Mouse (Mus musculus) forebrain, embryonic 10.5 days (tissue): ENCODE data around the gene Cds1. TPM values are rescaled to one million over a fixed set of nuclear protein-coding genes. Genes with fewer than 3 reads are reported as not detected.

ENCODE experiments used
- DNase-seq: peaks from one replicate; pipeline ENCODE4 v3.0.0-alpha.2; 2017; ENCODE audit warnings: low spot score; ENCODE audit errors: extremely low spot score
- H3K27ac ChIP-seq: fragments of 300-500 bp; sonication (generic); 2 replicates; pipeline ENCODE4 v1.5.1; 2016; ENCODE audit warnings: mild to moderate bottlenecking
- H3K27me3 ChIP-seq: fragments of 300-500 bp; sonication (generic); 2 replicates; pipeline ENCODE4 v1.6.1; 2016; ENCODE audit warnings: mild to moderate bottlenecking; ENCODE audit not compliant: poor library complexity, severe bottlenecking
- H3K36me3 ChIP-seq: fragments of 300-500 bp; sonication (generic); replicated peaks from 2 replicates; pipeline ENCODE4 v1.6.1; 2016; ENCODE audit warnings: mild to moderate bottlenecking, moderate library complexity
- H3K4me1 ChIP-seq: fragments of 300-500 bp; sonication (generic); 2 replicates; pipeline ENCODE4 v1.6.1; 2016
- H3K4me3 ChIP-seq: fragments of 300-500 bp; sonication (generic); 2 replicates; pipeline ENCODE4 v1.5.1; 2016; ENCODE audit warnings: mild to moderate bottlenecking, moderate library complexity
- H3K9me3 ChIP-seq: fragments of 300-500 bp; sonication (generic); 2 replicates; pipeline ENCODE4 v1.6.1; 2016; ENCODE audit warnings: mild to moderate bottlenecking, moderate library complexity
- WGBS: fragments of 180-500 bp; shearing (Covaris S2); methylation state at CpG from one replicate; pipeline ENCODE4 v1.1.7; 2016; 5-methylcytosine and 5-hydroxymethylcytosine counted together
- polyA plus RNA-seq: library from polyadenylated mRNA; unstranded; fragments of >200 nt; fragmentation: Nextera tagmentation; extraction: Ambion mirVana; gene quantifications from 2 replicates; pipeline ENCODE4 v1.2.1, GENCODE M21; 2016

Cds1 gene
- polyA plus RNA-seq, 1 experiment from 2014 or later = 0.63 TPM

DNA sequence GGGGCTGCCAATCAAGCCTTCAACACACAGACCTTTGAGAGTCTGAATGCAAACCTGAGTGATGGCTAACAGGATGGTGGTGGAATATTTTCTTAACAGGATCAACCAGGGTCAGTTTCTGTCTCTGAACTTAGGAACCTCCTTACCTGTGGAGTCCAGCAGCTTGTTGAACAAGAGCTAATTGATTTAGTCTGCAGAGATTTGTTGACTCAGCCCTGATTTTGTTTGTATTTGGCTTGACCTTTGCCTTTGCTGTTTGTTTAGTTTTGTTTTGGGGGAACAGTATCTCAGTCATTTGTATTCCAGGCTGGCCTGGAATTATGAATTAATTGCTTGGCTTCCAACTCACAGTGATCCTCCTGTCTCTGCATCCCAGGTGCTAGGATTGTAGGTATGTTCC, 7.3 kb upstream of the Cds1 start:
- Histone ChIP-seq H3K9me3 (no peaks in the 10 kb centered on the region), H3K27me3 (peaks cover 15% of the 10 kb centered on the region), H3K4me3 (no peak overlapping the region), H3K36me3 (no peaks in the 10 kb centered on the region), H3K4me1 (no peaks in the 10 kb centered on the region), H3K27ac (no peak overlapping the region)
- DNase-seq = no peak

DNA sequence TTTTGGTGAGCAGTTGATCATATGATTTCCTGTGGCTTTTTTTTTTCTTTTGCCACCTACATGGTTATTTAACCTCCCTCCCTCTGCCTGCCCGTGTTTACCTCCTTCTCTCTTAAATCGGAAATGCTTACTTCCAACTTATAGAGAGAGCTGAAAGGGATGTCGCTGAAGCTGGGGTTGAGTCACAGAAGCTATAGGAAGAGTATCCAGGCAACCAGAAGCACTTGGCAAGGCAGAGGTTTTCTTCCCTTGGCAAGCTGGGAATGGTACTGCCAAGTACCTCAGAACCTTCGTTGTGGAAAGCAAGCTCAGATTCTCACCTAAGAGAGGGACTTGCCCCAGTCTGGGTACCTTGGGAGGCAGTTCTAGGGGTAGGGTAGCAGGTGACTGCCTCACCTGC, 3.2 kb upstream of the Cds1 start:
- peaks cover 55% of the 10 kb centered on the region for H3K27me3 ChIP-seq
- whole genome bisulfite sequencing = 84% methylated on average over 4 of the region's 4 CpGs

DNA sequence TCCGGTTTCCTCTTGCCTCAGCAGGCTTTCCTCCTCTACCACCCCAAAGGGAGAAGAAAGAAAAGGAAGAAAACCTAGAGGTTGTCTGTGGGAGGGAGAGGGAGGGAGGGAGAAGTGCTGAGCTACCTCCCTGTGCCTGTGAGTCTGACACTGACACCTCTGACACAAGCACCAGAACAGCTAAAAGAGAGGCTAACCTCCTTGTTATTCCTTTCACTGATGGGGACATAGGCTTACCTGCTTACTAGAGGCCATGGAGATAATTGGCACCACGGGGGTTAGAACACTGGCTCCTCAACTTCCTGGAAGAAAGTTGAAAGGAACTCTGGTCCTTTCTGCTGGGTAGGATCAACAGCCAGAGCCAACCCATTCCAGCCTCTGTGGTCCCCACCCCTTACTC, 1.4 kb upstream of the Cds1 start:
- DNase-seq = no peak
- Histone ChIP-seq H3K27me3 (peaks cover 74% of the 10 kb centered on the region), H3K4me1 (peaks cover 16% of the 10 kb centered on the region), H3K4me3 (no peak overlapping the region), H3K9me3 (no peaks in the 10 kb centered on the region), H3K36me3 (no peaks in the 10 kb centered on the region), H3K27ac (no peak overlapping the region)
- 19% methylated on average over 2 of the region's 2 CpGs for WGBS

More for the DNA sequence above, 3.2 kb upstream of the Cds1 start:
- Histone ChIP-seq H3K9me3 (no peaks in the 10 kb centered on the region), H3K4me1 (peaks cover 16% of the 10 kb centered on the region), H3K27ac (no peak overlapping the region), H3K4me3 (no peak overlapping the region), H3K36me3 (no peaks in the 10 kb centered on the region)
- no peak for DNase-seq

DNA sequence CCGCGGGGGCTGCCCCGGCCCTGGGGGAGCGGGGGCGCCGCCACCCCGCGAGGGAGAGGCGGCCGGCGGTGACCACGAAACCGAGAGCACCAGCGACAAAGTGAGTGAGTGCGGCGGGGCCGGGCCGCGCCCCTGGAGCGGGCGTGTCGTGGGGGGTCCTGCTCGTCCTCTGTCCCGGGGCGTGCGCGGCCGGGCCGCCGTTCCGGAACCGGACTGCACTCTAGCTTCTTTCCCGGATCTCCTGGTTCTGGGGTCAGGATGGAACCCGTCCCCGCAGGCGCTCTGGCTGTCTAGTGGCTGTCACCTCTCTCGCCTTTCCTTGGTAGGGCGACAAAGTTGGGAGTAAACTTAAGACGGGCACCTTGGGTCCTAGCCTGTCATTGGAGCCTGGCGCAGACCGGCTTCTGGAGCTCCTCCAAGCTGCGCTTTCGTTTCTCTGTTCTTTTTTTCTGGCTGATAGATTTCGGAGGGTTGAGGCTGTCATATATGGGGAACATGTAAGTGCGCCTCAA, 516 bp downstream of the Cds1 start:
- no peaks in the 10 kb centered on the region for H3K36me3 ChIP-seq
- H3K4me1 ChIP-seq = peaks cover 16% of the 10 kb centered on the region
- no peaks in the 10 kb centered on the region for H3K9me3 ChIP-seq
- H3K27ac ChIP-seq = peak overlapping the region; percentile 68; the same call in 1 of the 2 replicates
- 1% methylated on average over 44 of the region's 45 CpGs for WGBS
- DNase-seq = no peak
- H3K27me3 ChIP-seq = peaks cover 87% of the 10 kb centered on the region
- peak overlapping the region; percentile 77 for H3K4me3 ChIP-seq

DNA sequence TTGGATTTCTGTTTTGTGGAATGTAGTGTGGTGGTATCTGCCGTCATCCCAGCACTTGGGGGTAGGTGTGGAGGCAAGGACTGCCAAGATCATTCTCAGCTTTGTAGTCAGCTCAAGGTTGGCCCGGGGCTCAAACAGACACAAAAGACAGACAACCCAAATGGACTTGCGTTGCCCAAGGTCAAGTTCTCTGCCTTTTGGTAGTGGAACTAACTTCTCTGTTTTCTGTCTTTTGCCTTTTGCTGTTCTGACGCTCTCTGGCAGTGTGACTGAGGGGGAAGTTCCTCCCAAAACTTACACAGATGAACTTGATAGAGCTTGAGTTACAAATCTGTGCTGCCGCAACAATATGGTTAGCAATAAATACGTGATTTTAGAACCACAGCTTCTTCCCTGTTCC, 1.3 kb downstream of the Cds1 start:
- WGBS = 48% methylated on average over 6 of the region's 6 CpGs
- H3K4me3 ChIP-seq = no peak overlapping the region
- H3K27me3 ChIP-seq = peaks cover 84% of the 10 kb centered on the region
- no peaks in the 10 kb centered on the region for H3K9me3 ChIP-seq
- no peaks in the 10 kb centered on the region for H3K36me3 ChIP-seq
- H3K27ac ChIP-seq = no peak overlapping the region
- peaks cover 16% of the 10 kb centered on the region for H3K4me1 ChIP-seq
- DNase-seq = no peak

DNA sequence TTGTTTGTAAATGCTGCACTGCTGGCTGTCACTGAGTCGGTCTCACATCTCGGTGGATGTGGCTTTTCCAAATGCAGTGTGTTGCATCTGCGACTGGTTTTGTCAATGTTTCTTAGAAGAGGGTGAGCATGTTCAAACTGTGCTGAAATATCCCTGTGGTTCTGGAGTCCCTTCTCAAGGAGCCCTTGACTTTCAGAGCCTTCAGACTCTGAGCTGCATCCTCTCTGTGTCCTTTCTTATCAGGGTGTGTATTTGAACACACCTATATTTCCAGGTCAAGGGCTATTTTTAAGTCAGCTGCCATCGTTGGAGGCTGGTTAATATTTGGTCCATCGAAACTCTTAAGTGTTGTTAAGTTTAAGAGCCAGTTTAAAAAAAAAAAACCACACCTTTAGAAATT, 2.2 kb downstream of the Cds1 start:
- Histone ChIP-seq H3K27ac (no peak overlapping the region), H3K4me3 (no peak overlapping the region), H3K27me3 (peaks cover 77% of the 10 kb centered on the region), H3K9me3 (no peaks in the 10 kb centered on the region), H3K36me3 (no peaks in the 10 kb centered on the region), H3K4me1 (peaks cover 16% of the 10 kb centered on the region)
- WGBS = 66% methylated on average over 5 of the region's 5 CpGs
- DNase-seq = no peak

DNA sequence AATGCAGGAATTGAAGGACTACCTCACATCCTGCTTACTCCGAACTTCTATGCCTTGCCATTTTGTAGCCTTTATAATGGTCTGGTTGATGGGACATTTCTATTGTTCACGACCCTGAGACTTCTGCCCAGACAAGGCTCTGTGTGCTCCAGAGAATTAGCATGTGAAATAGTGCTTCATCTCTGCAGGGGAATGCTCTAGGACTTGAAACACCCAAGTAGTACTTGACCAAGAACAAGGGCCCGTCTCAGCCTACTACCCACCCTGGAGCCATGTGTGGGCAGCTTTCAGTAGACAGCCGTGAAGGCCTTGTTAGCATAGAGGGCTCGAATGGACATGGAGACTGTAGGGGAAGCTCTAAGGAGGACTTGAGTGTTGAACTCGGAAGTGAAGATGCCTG, 2.6 kb downstream of the Cds1 start:
- no peak for DNase-seq
- Histone ChIP-seq H3K36me3 (no peaks in the 10 kb centered on the region), H3K4me1 (peaks cover 16% of the 10 kb centered on the region), H3K27ac (no peak overlapping the region), H3K27me3 (peaks cover 73% of the 10 kb centered on the region), H3K4me3 (no peak overlapping the region), H3K9me3 (no peaks in the 10 kb centered on the region)
- 74% methylated on average over 6 of the region's 6 CpGs for WGBS

DNA sequence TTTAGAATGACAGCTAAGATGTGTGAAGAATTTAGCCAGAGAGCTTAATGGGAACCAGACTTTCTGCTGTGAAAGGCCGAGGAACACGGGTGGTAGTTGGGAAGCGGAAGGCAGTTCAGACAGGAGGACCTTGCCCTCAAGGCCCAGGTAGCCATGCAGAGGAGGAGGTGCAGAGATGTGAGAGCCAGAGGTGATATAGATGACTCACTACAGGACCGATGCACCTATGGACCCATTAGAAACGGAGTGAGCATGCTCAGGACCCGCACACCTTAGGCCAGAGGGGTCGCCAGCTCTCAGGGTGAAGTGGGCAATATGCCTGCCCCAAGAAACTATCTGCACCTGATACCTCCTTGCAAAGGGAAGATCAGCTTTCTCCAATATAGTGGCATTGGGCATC, 3.6 kb downstream of the Cds1 start:
- Histone ChIP-seq H3K4me3 (no peak overlapping the region), H3K36me3 (no peaks in the 10 kb centered on the region), H3K4me1 (peaks cover 16% of the 10 kb centered on the region), H3K27ac (no peak overlapping the region), H3K27me3 (peaks cover 64% of the 10 kb centered on the region), H3K9me3 (no peaks in the 10 kb centered on the region)
- no peak for DNase-seq
- WGBS = 90% methylated on average over 7 of the region's 7 CpGs

DNA sequence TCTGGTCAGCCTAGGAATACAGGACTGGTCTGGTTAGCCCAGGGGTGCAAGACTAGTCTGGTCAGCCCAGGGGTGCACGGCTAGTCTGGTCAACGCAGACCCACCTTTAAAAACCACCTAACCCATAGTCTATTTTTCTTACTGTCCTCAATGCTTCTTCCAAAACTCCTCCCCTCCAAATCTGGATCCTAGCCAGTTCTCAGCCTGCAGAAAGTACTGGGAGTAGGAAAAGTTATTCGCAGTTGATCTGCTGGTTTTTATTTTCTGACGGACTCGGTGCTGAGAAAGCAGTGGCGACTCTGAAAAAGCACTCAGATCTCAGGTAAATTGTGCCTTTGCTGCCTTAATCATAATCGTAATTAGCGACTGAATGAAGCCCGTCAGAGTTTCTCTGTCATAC, 7.7 kb downstream of the Cds1 start:
- Histone ChIP-seq H3K4me1 (no peaks in the 10 kb centered on the region), H3K27me3 (peaks cover 27% of the 10 kb centered on the region), H3K4me3 (no peak overlapping the region), H3K27ac (no peak overlapping the region), H3K36me3 (no peaks in the 10 kb centered on the region), H3K9me3 (no peaks in the 10 kb centered on the region)
- no peak for DNase-seq
- 90% methylated on average over 9 of the region's 9 CpGs for WGBS

DNA sequence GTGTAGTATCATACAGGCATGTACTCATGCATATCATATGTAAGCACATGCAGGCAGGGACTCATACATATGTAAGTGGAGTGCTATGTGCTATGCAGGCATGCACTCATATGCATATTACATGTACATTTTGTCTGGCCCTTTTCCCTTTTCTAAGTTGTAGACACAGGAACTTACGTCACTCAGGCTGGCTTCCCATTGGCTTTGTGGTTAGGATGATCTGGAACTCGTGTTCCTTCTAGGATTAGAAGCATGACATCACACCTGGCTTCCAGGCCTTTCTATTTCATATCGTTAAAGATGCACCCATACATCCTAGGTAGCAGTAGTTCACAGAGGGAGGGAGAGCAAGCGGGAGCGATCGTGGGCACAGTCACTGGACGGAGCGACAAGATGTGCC, 10.3 kb downstream of the Cds1 start:
- DNase-seq = no peak
- Histone ChIP-seq H3K4me1 (no peaks in the 10 kb centered on the region), H3K27ac (no peak overlapping the region), H3K9me3 (no peaks in the 10 kb centered on the region), H3K36me3 (no peaks in the 10 kb centered on the region), H3K4me3 (no peak overlapping the region), H3K27me3 (0 out of 2 replicates have a peak, but pooled peaks cover 5% of the 10 kb centered on the region)
- WGBS = 91% methylated on average over 8 of the region's 8 CpGs

DNA sequence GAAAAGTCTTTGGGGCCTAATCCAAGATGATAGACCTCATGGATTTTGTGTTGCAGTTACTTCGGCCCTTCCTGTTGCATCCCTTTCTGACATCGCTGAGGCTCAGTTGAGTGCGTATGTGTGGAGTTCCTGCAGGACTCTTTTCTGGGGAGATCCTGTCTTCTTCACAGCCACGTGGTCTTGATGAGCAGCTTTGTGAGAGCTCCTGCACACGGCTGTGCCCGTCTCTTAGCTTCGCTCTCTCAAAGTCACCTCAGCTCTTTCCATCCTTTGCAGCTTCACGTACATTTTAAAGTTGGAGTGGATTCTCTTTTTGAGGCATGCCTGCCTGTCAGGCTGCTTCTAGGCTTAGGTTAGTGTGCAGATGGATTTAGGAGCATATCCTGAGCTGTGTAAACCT, 11.6 kb downstream of the Cds1 start:
- no peak overlapping the region for H3K27ac ChIP-seq
- no peak overlapping the region for H3K4me3 ChIP-seq
- no peaks in the 10 kb centered on the region for H3K4me1 ChIP-seq
- DNase-seq = no peak
- WGBS = 89% methylated on average over 8 of the region's 8 CpGs
- no peaks in the 10 kb centered on the region for H3K36me3 ChIP-seq
- H3K27me3 ChIP-seq = 0 out of 2 replicates have a peak, but pooled peaks cover 5% of the 10 kb centered on the region
- no peaks in the 10 kb centered on the region for H3K9me3 ChIP-seq

DNA sequence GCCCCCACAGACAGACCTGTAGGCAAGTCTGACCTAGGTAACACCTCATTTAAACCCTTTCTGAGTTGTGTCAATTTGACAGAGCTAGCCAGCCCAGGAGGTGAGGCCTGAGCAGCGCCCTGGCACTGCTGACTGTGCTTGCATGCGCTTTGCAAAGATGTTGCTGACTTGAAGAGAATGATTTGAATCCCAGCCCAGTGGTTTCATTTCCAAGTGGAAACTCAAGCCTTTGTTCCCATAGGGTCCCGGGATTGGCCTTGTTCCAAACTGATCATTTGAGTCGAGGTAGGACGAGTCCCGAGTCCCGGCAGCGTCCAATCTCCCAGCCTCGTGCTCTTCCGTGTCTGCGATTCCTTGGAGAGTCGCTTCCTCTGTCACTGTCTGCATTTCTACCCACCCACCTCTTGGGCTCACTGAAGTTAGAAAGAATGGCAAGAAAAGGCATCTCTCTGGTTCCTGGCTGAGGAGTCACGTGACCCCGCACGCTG, 14.5 kb downstream of the Cds1 start:
- no peak for DNase-seq
- H3K36me3 ChIP-seq = no peaks in the 10 kb centered on the region
- no peaks in the 10 kb centered on the region for H3K27me3 ChIP-seq
- H3K27ac ChIP-seq = no peak overlapping the region
- 91% methylated on average over 15 of the region's 15 CpGs for WGBS
- no peak overlapping the region for H3K4me3 ChIP-seq
- no peaks in the 10 kb centered on the region for H3K4me1 ChIP-seq
- no peaks in the 10 kb centered on the region for H3K9me3 ChIP-seq

DNA sequence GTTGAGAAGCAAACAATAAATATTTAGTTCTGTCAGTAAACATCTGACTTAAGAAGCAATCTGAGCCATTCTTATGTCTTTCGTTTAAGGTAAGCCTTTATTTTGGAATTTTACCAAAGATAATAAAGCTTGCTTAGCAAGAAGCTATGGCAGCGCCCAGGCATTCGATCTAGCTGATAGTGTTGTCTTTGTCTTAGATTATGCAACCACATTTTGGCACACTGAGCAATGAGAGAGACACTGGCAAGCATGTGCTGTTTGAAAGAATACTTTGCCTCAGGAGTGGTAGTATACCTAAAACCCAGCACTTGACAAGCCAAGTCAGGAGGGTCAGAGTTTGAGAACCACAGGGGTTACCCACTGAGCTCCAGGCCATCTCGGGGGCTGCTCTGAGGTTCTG, 16.0 kb downstream of the Cds1 start:
- Histone ChIP-seq H3K27ac (no peak overlapping the region), H3K4me1 (peaks cover 2% of the 10 kb centered on the region), H3K4me3 (no peak overlapping the region), H3K27me3 (no peaks in the 10 kb centered on the region), H3K9me3 (no peaks in the 10 kb centered on the region), H3K36me3 (no peaks in the 10 kb centered on the region)
- DNase-seq = no peak
- WGBS = 89% methylated on average over 4 of the region's 4 CpGs

DNA sequence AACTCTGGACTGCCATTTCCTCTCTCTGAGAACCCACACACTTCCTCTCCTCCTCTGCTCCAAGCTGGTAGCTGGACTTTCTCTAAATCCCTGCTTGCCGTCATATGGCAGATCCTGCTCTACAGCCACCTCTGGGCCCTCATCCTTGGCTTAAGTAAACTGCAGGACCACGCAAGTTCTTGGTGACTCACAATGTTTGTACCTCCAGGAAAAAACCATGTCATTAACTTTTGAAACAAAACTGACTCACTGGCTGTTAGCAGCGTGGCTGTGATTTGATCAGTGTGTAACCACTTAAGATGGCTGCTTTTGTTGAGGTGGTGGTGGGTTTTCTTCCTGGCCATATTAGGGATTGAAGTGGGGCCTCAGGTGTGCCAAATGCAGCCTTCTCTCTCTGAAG, 19.4 kb downstream of the Cds1 start:
- Histone ChIP-seq H3K27me3 (no peaks in the 10 kb centered on the region), H3K9me3 (no peaks in the 10 kb centered on the region), H3K27ac (no peak overlapping the region), H3K36me3 (no peaks in the 10 kb centered on the region), H3K4me1 (peaks cover 7% of the 10 kb centered on the region), H3K4me3 (no peak overlapping the region)
- DNase-seq = no peak
- 88% methylated on average over 3 of the region's 3 CpGs for WGBS
